Mouse (Mus musculus) kidney, postnatal 0 days (tissue): Measurements from ENCODE around the gene Dpp3. TPM values are rescaled to one million over a fixed set of nuclear protein-coding genes. Genes with fewer than 3 reads are reported as not detected.
A peak's percentile ranks its signal among the peaks of the same experiment; 100 is the strongest.

Source experiments
- ATAC-seq: fragments of 200-750 bp; cut with Nextera tagmentation; replicated peaks from 2 replicates; pipeline ENCODE4 v1.8.0; 2017; ENCODE audit warnings: low read depth, moderate number of reproducible peaks, moderate TSS enrichment, moderate library complexity; ENCODE audit not compliant: low FRiP score
- DNase-seq: peaks from one replicate; pipeline ENCODE4 v3.0.0-alpha.2; 2016; ENCODE audit warnings: low spot score
- H3K27ac ChIP-seq: fragments of 300-500 bp; sonication (generic); 2 replicates; pipeline ENCODE4 v1.5.1; 2014; ENCODE audit warnings: mild to moderate bottlenecking
- H3K27me3 ChIP-seq: fragments of 300-500 bp; sonication (generic); 2 replicates; pipeline ENCODE4 v1.6.1; 2014; ENCODE audit warnings: low read length, mixed read lengths; ENCODE audit not compliant: insufficient read depth
- H3K36me3 ChIP-seq: fragments of 300-500 bp; sonication (generic); 2 replicates; pipeline ENCODE4 v1.6.1; 2014; ENCODE audit warnings: low read length, mixed read lengths; ENCODE audit not compliant: insufficient read depth
- H3K4me1 ChIP-seq: fragments of 300-500 bp; sonication (generic); replicated peaks from 2 replicates; pipeline ENCODE4 v1.6.1; 2014; ENCODE audit warnings: antibody characterized with exemption, low read length, mixed read lengths; ENCODE audit not compliant: insufficient read depth
- H3K4me2 ChIP-seq: fragments of 300-500 bp; sonication (generic); 2 replicates; pipeline ENCODE4 v1.6.1; 2014; ENCODE audit warnings: mild to moderate bottlenecking, low read length, moderate library complexity, mixed read lengths
- H3K4me3 ChIP-seq: fragments of 300-500 bp; sonication (generic); replicated peaks from 2 replicates; pipeline ENCODE4 v1.5.1; 2014; ENCODE audit warnings: low read depth, low read length
- H3K9ac ChIP-seq: fragments of 300-500 bp; sonication (generic); 2 replicates; pipeline ENCODE4 v1.6.1; 2014; ENCODE audit warnings: low read depth, low read length
- H3K9me3 ChIP-seq: fragments of 300-500 bp; sonication (generic); replicated peaks from 2 replicates; pipeline ENCODE4 v1.6.1; 2016; ENCODE audit warnings: low read length, inconsistent platforms, mixed read lengths
- CTCF ChIP-seq: IDR thresholded peaks from 2 replicates; pipeline ENCODE4 v1.5.1; 2016; ENCODE audit warnings: antibody characterized with exemption, low read depth, mild to moderate bottlenecking, moderate library complexity
- WGBS: fragments of 180-500 bp; shearing (Covaris S2); extraction: QIAGEN DNeasy Blood & Tissue Kit; methylation state at CpG from one replicate; pipeline ENCODE4 v1.1.7; 2014; 5-methylcytosine and 5-hydroxymethylcytosine counted together
- polyA plus RNA-seq: library from polyadenylated mRNA; unstranded; fragments of >200 nt; fragmentation: Nextera tagmentation; extraction: Ambion mirVana; gene quantifications from 2 replicates; pipeline ENCODE4 v1.2.1, GENCODE M21; 2015

Dpp3 gene
- polyA plus RNA-seq, 1 experiment from 2014 or later = 61.7 TPM

- no peaks in the 10 kb centered on the region for H3K4me1 ChIP-seq
- no peak overlapping the region for H3K27ac ChIP-seq
- ATAC-seq (no peak), DNase-seq (peak; percentile 51)
- H3K9ac ChIP-seq = no peak overlapping the region
- H3K4me2 ChIP-seq = no peak overlapping the region
- no peaks in the 10 kb centered on the region for H3K9me3 ChIP-seq
- H3K36me3 ChIP-seq = 0 out of 2 replicates have a peak, but pooled peaks cover 4% of the 10 kb centered on the region
- TF ChIP-seq CTCF = no peak
- H3K4me3 ChIP-seq = no peak overlapping the region
- H3K27me3 ChIP-seq = no peaks in the 10 kb centered on the region
- 24% methylated on average over 9 of the region's 9 CpGs for WGBS
Measured at GRCm38 (mm10) chr19:4898972-4899371, 29.1 kb downstream of the Dpp3 start.

GRCm38 (mm10) chr19:4896780-4897520 lies 31.1 kb downstream of the Dpp3 start:
- no peak for ATAC-seq
- H3K4me2 ChIP-seq = peak overlapping the region; percentile 34
- 31% methylated on average over 21 of the region's 21 CpGs for WGBS

DNA sequence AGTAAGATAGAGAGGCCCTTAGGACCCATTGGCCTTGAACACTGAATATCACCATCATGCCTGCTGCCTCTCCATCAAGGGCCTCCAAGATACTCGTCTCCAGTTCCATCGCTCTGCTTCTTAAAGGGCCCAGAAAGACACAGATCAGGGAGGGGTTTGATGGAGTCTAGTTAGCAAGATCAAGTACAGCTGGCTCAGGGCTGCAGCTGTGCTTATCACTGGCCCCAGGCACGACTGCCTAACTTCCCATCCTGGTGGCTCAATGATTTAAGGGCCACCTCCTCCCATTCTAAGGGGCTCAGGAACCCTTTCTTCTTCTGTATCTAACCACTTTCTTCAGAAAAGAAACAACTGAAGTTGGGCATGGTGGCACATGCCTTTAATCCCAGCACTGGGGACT lies 36.3 kb downstream of the Dpp3 start:
- Histone ChIP-seq H3K9me3 (no peaks in the 10 kb centered on the region), H3K4me1 (no peaks in the 10 kb centered on the region), H3K4me2 (no peak overlapping the region), H3K36me3 (no peaks in the 10 kb centered on the region), H3K27ac (no peak overlapping the region), H3K9ac (no peak overlapping the region), H3K27me3 (no peaks in the 10 kb centered on the region), H3K4me3 (no peak overlapping the region)
- 65% methylated on average over 3 of the region's 3 CpGs for WGBS
- no peak for ATAC-seq
- TF ChIP-seq CTCF = no peak
- no peak for DNase-seq

More at GRCm38 (mm10) chr19:4896780-4897520, 31.1 kb downstream of the Dpp3 start:
- Histone ChIP-seq H3K27ac (0 out of 2 replicates have a peak overlapping the region, but pooled peaks have one; percentile 5), H3K9ac (0 out of 2 replicates have a peak overlapping the region, but pooled peaks have one; percentile 31), H3K27me3 (no peaks in the 10 kb centered on the region), H3K4me3 (no peak overlapping the region), H3K4me1 (no peaks in the 10 kb centered on the region), H3K9me3 (no peaks in the 10 kb centered on the region), H3K36me3 (0 out of 2 replicates have a peak, but pooled peaks cover 4% of the 10 kb centered on the region)
- no peak for DNase-seq
- no peak for TF ChIP-seq CTCF

GRCm38 (mm10) chr19:4889791-4890190 lies 38.3 kb downstream of the Dpp3 start:
- Histone ChIP-seq H3K27ac (no peak overlapping the region), H3K9me3 (no peaks in the 10 kb centered on the region), H3K9ac (no peak overlapping the region), H3K4me2 (no peak overlapping the region), H3K4me1 (no peaks in the 10 kb centered on the region), H3K4me3 (no peak overlapping the region), H3K36me3 (no peaks in the 10 kb centered on the region), H3K27me3 (no peaks in the 10 kb centered on the region)
- TF ChIP-seq CTCF = no peak
- WGBS = 81% methylated on average over 10 of the region's 10 CpGs
- ATAC-seq = no peak
- DNase-seq = no peak

DNA sequence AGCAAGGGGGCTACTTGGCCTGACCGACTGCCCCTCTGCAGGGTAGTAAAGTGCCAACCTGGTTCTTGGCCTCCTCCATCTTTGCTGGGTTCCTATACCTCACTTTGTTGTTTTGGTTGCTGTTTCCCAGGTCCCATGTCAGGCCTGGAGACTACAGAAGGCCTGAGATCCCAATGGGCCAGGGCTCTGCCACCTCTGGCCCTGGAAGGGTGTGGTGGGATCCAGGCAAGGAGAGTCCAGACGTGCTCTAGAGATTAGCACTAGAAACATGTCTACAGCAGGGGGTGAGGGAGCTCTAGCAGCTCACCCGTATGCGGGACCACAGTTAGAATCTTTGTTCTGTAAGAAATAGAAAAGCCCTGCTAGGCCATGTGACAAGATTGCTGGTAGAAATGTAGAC lies 44.1 kb downstream of the Dpp3 start:
- DNase-seq = no peak
- H3K9me3 ChIP-seq = no peaks in the 10 kb centered on the region
- no peaks in the 10 kb centered on the region for H3K4me1 ChIP-seq
- no peaks in the 10 kb centered on the region for H3K27me3 ChIP-seq
- no peak overlapping the region for H3K27ac ChIP-seq
- no peak for TF ChIP-seq CTCF
- no peak overlapping the region for H3K4me3 ChIP-seq
- H3K4me2 ChIP-seq = no peak overlapping the region
- WGBS = 87% methylated on average over 4 of the region's 4 CpGs
- peaks cover 4% of the 10 kb centered on the region; the same call in 1 of the 2 replicates for H3K36me3 ChIP-seq
- no peak for ATAC-seq
- H3K9ac ChIP-seq = no peak overlapping the region

GRCm38 (mm10) chr19:4879324-4879703 lies 48.8 kb downstream of the Dpp3 start:
- WGBS = 60% methylated on average over 10 of the region's 10 CpGs
- no peak for DNase-seq

More at GRCm38 (mm10) chr19:4879324-4879703, 48.8 kb downstream of the Dpp3 start:
- ATAC-seq = no peak
- Histone ChIP-seq H3K9ac (0 out of 2 replicates have a peak overlapping the region, but pooled peaks have one; percentile 85), H3K36me3 (peaks cover 4% of the 10 kb centered on the region; the same call in 1 of the 2 replicates), H3K4me3 (peak overlapping the region; percentile 91), H3K27me3 (no peaks in the 10 kb centered on the region), H3K4me2 (peak overlapping the region; percentile 87), H3K9me3 (no peaks in the 10 kb centered on the region), H3K4me1 (peaks cover 5% of the 10 kb centered on the region; the same call in 1 of the 2 replicates), H3K27ac (no peak overlapping the region)
- no peak for TF ChIP-seq CTCF
